Mouse (Mus musculus): ENCODE data around the gene Taar8a.

GRCm38 (mm10) chr10:24080166-24080565, 3.9 kb downstream of the Taar8a start:
- TF ChIP-seq POLR2A (IDR thresholded peaks at IDR 0.05; ENCODE audit: borderline replicate concordance, extremely low read depth, insufficient read depth, insufficient read length, poor library complexity, severe bottlenecking), result no peak
- TF ChIP-seq CTCF (IDR thresholded peaks at IDR 0.05; ENCODE audit: borderline replicate concordance, extremely low read depth, insufficient read depth, insufficient read length), result peak; percentile 60; the same call in 1 of the 2 replicates

Measured in brain, embryonic 14.5 days (tissue).